Mouse (Mus musculus) neural tube, embryonic 14.5 days (tissue): ENCODE measurements around the gene Ciita. TPM values are rescaled to one million over a fixed set of nuclear protein-coding genes. Genes with fewer than 3 reads are reported as not detected.

Experiments used
- ATAC-seq: fragments of 200-750 bp; cut with Nextera tagmentation; 2 replicates; pipeline ENCODE4 v1.8.0; 2017; ENCODE audit warnings: low read depth, mild to moderate bottlenecking, moderate TSS enrichment, moderate library complexity
- H3K27ac ChIP-seq: fragments of 300-500 bp; sonication (generic); 2 replicates; pipeline ENCODE4 v1.5.1; 2014; ENCODE audit warnings: low read depth, mild to moderate bottlenecking, control low read depth, low read length, moderate library complexity, mixed read lengths
- H3K27me3 ChIP-seq: fragments of 300-500 bp; sonication (generic); 2 replicates; pipeline ENCODE4 v1.6.1; 2014; ENCODE audit warnings: low read length; ENCODE audit not compliant: control insufficient read depth, insufficient read depth
- H3K36me3 ChIP-seq: fragments of 300-500 bp; sonication (generic); 2 replicates; pipeline ENCODE4 v1.6.1; 2014; ENCODE audit warnings: low read length, mixed read lengths; ENCODE audit not compliant: control insufficient read depth, insufficient read depth
- H3K4me1 ChIP-seq: fragments of 300-500 bp; sonication (generic); 2 replicates; pipeline ENCODE4 v1.6.1; 2014; ENCODE audit warnings: low read length; ENCODE audit not compliant: control insufficient read depth, insufficient read depth
- H3K4me2 ChIP-seq: fragments of 300-500 bp; sonication (generic); 2 replicates; pipeline ENCODE4 v1.6.1; 2014; ENCODE audit warnings: mild to moderate bottlenecking, low read depth, low read length, control low read depth
- H3K4me3 ChIP-seq: fragments of 300-500 bp; sonication (generic); 2 replicates; pipeline ENCODE4 v1.5.1; 2014; ENCODE audit warnings: low read depth, low read length, control low read depth, mixed read lengths
- H3K9ac ChIP-seq: fragments of 300-500 bp; sonication (generic); replicated peaks from 2 replicates; pipeline ENCODE4 v1.6.1; 2014; ENCODE audit warnings: low read depth, mild to moderate bottlenecking, control low read depth, low read length, mixed read lengths
- H3K9me3 ChIP-seq: fragments of 300-500 bp; sonication (generic); 2 replicates; pipeline ENCODE4 v1.6.1; 2016; ENCODE audit warnings: low read length; ENCODE audit not compliant: control insufficient read depth
- WGBS: fragments of 180-500 bp; shearing (Covaris S2); extraction: QIAGEN DNeasy Blood & Tissue Kit; methylation state at CpG from one replicate; pipeline ENCODE4 v1.1.7; 2014; 5-methylcytosine and 5-hydroxymethylcytosine counted together
- polyA plus RNA-seq: library from polyadenylated mRNA; unstranded; fragments of >200 nt; fragmentation: Nextera tagmentation; extraction: Ambion mirVana; gene quantifications from 2 replicates; pipeline ENCODE4 v1.2.1, GENCODE M21; 2014

Gene Ciita
- polyA plus RNA-seq, 1 experiment from 2014 or later, result 1.1 TPM

GRCm38 (mm10) chr16:10544995-10545622 is 65.2 kb downstream of the Ciita start, which contains the start of gene Clec16a:
Gene Clec16a (plus strand): TSS chr16:10545339.
- Histone ChIP-seq H3K4me1 (peaks cover 31% of the 10 kb centered on the region), H3K9ac (peak within 1 kb of the TSS; percentile 72), H3K9me3 (no peaks in the 10 kb centered on the region), H3K27me3 (no peaks in the 10 kb centered on the region), H3K4me3 (peak within 1 kb of the TSS; percentile 85), H3K4me2 (peak within 1 kb of the TSS; percentile 81), H3K27ac (no peak within 1 kb of the TSS), H3K36me3 (no peaks in the 10 kb centered on the region)
- peak; percentile 92 for ATAC-seq
- under 1% methylated on average over 58 of the region's 58 CpGs for WGBS

GRCm38 (mm10) chr16:10546865-10547264 is 67.0 kb downstream of the Ciita start:
- 65% methylated on average over 3 of the region's 3 CpGs for WGBS
- H3K4me2 ChIP-seq, result no peak overlapping the region
- H3K27ac ChIP-seq, result no peak overlapping the region
- H3K4me1 ChIP-seq, result peaks cover 14% of the 10 kb centered on the region
- H3K9me3 ChIP-seq, result no peaks in the 10 kb centered on the region
- no peak for ATAC-seq
- no peaks in the 10 kb centered on the region for H3K27me3 ChIP-seq
- H3K36me3 ChIP-seq, result no peaks in the 10 kb centered on the region
- no peak overlapping the region for H3K4me3 ChIP-seq
- no peak overlapping the region for H3K9ac ChIP-seq

- H3K4me3 ChIP-seq, result no peak overlapping the region
- H3K9ac ChIP-seq, result no peak overlapping the region
- no peak overlapping the region for H3K4me2 ChIP-seq
- no peak overlapping the region for H3K27ac ChIP-seq
- no peaks in the 10 kb centered on the region for H3K36me3 ChIP-seq
- 67% methylated on average over 3 of the region's 3 CpGs for WGBS
- H3K27me3 ChIP-seq, result no peaks in the 10 kb centered on the region
- peaks cover 13% of the 10 kb centered on the region for H3K4me1 ChIP-seq
- no peak for ATAC-seq
- H3K9me3 ChIP-seq, result no peaks in the 10 kb centered on the region
Measured at GRCm38 (mm10) chr16:10548938-10549337, 69.1 kb downstream of the Ciita start.

DNA sequence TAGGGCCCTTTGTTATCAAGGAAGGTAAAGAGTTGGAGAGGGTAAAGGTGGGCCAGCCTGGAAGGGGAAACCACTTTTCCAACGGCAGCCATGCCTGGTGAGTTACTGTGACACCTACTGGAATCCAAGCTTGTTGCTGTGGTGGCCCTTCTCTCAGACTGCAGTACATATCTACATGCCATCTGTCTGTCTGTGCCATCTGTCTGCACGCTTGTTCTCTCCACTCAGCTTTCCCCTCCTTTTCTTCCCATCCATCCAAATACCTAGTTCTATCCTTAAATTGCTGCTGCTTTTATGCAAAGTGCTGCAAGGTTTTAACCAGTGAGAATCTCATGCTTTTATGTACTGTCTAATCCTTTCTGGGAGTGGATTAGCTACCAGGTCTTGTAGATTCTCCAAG is 69.7 kb downstream of the Ciita start:
- Histone ChIP-seq H3K27me3 (no peaks in the 10 kb centered on the region), H3K4me1 (peaks cover 13% of the 10 kb centered on the region), H3K4me3 (no peak overlapping the region), H3K27ac (no peak overlapping the region), H3K9ac (no peak overlapping the region), H3K36me3 (no peaks in the 10 kb centered on the region), H3K9me3 (no peaks in the 10 kb centered on the region), H3K4me2 (no peak overlapping the region)
- no peak for ATAC-seq
- WGBS, result 85% methylated on average over 2 of the region's 2 CpGs

- Histone ChIP-seq H3K36me3 (no peaks in the 10 kb centered on the region), H3K27me3 (no peaks in the 10 kb centered on the region), H3K4me3 (no peak overlapping the region), H3K9me3 (no peaks in the 10 kb centered on the region), H3K4me1 (peaks cover 5% of the 10 kb centered on the region), H3K4me2 (no peak overlapping the region), H3K9ac (no peak overlapping the region), H3K27ac (no peak overlapping the region)
- ATAC-seq, result no peak
- 89% methylated on average over 4 of the region's 4 CpGs for WGBS
Measured at GRCm38 (mm10) chr16:10551592-10551991, 71.7 kb downstream of the Ciita start.

GRCm38 (mm10) chr16:10553858-10554257 is 74.0 kb downstream of the Ciita start:
- Histone ChIP-seq H3K4me3 (no peak overlapping the region), H3K4me1 (no peaks in the 10 kb centered on the region), H3K27me3 (no peaks in the 10 kb centered on the region), H3K9me3 (no peaks in the 10 kb centered on the region), H3K4me2 (no peak overlapping the region), H3K9ac (no peak overlapping the region), H3K36me3 (no peaks in the 10 kb centered on the region), H3K27ac (no peak overlapping the region)
- no peak for ATAC-seq
- 98% methylated on average over 2 of the region's 2 CpGs for WGBS

GRCm38 (mm10) chr16:10559991-10560390 is 80.1 kb downstream of the Ciita start:
- peaks cover 15% of the 10 kb centered on the region; the same call in 1 of the 2 replicates for H3K36me3 ChIP-seq
- no peak overlapping the region for H3K4me3 ChIP-seq
- WGBS, result 95% methylated on average over 8 of the region's 8 CpGs
- ATAC-seq, result no peak
- H3K4me1 ChIP-seq, result no peaks in the 10 kb centered on the region
- H3K9ac ChIP-seq, result no peak overlapping the region
- no peak overlapping the region for H3K27ac ChIP-seq
- H3K4me2 ChIP-seq, result no peak overlapping the region
- H3K9me3 ChIP-seq, result no peaks in the 10 kb centered on the region
- no peaks in the 10 kb centered on the region for H3K27me3 ChIP-seq

DNA sequence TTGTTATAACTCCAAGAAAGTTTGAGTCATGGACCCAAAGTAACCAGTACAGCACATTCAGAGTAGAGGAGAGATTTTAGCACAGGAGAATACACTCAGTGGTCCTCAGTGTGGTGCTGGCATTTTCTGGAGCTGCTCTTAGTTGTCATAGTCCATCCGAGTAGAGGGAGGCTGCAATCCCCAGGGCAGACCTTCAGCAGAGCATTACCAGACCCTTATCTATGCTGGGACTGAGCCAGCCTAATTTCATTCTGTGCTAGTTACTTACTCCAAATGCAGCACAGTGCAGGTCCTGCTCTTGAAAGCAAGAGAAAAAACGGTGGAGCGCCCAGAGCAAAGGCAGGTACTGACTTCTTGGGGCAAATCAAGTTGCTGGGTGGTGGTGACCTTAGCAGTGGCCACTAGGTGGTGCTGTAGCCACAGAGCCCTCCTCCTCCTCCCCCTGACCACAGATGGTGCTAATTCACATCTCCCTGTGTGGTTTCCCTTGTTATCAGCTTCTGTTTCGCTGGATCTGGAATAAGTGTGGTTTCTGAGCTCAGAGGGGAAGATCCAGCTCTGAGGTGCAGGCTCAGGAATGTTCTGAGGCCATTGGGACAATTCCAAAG is 85.5 kb downstream of the Ciita start:
- WGBS, result 39% methylated on average over 4 of the region's 4 CpGs
- H3K4me1 ChIP-seq, result no peaks in the 10 kb centered on the region
- H3K27me3 ChIP-seq, result no peaks in the 10 kb centered on the region
- peak; percentile 60; the same call in 1 of the 2 replicates for ATAC-seq
- H3K9me3 ChIP-seq, result no peaks in the 10 kb centered on the region
- H3K9ac ChIP-seq, result no peak overlapping the region
- no peak overlapping the region for H3K4me2 ChIP-seq
- H3K27ac ChIP-seq, result no peak overlapping the region
- H3K36me3 ChIP-seq, result peaks cover 18% of the 10 kb centered on the region; the same call in 1 of the 2 replicates
- H3K4me3 ChIP-seq, result no peak overlapping the region

GRCm38 (mm10) chr16:10567153-10567552 is 87.3 kb downstream of the Ciita start:
- Histone ChIP-seq H3K4me1 (no peaks in the 10 kb centered on the region), H3K9me3 (no peaks in the 10 kb centered on the region), H3K27ac (no peak overlapping the region), H3K4me2 (no peak overlapping the region), H3K4me3 (no peak overlapping the region), H3K36me3 (peaks cover 18% of the 10 kb centered on the region; the same call in 1 of the 2 replicates), H3K9ac (no peak overlapping the region), H3K27me3 (no peaks in the 10 kb centered on the region)
- ATAC-seq, result no peak
- 97% methylated on average over 4 of the region's 4 CpGs for WGBS
